Mouse (Mus musculus) MEL (cell line): Measurements from ENCODE around the gene Cdc5l. TPM values are rescaled to one million over a fixed set of nuclear protein-coding genes. Genes with fewer than 3 reads are reported as not detected.

ENCODE experiments used
- DNase-seq: peaks from one replicate; pipeline ENCODE4 v3.0.0; 2011; ENCODE audit warnings: low read depth, low spot score
- H3K27ac ChIP-seq: 2 replicates; pipeline ENCODE4 v1.5.1; 2012; ENCODE audit warnings: low read depth, mild to moderate bottlenecking, control low read depth, low read length, moderate library complexity; ENCODE audit not compliant: control insufficient read depth
- H3K27me3 ChIP-seq, 2 experiments: fragments of 150-350 bp in 1 of 2; sonication (generic) in 1 of 2; 2 replicates each; pipeline ENCODE4 v1.6.1; 2012; ENCODE audit warnings: low read length in 2 of 2, mild to moderate bottlenecking in 2 of 2, improper control_type of control experiment in 1 of 2, moderate library complexity in 1 of 2; ENCODE audit not compliant: insufficient read depth in 2 of 2, control insufficient read depth in 1 of 2
- H3K36me3 ChIP-seq, 2 experiments: 2 replicates each; pipeline ENCODE4 v1.6.1; 2012 to 2014; ENCODE audit warnings: low read length in 2 of 2, improper control_type of control experiment in 1 of 2, inconsistent platforms in 1 of 2, mild to moderate bottlenecking in 1 of 2; ENCODE audit not compliant: insufficient read depth in 2 of 2, control insufficient read depth in 1 of 2
- H3K4me1 ChIP-seq, 2 experiments: fragments of 150-350 bp in 1 of 2; sonication (generic) in 1 of 2; 2 replicates each; pipeline ENCODE4 v1.6.1; 2012; ENCODE audit warnings: low read length in 2 of 2, improper control_type of control experiment in 1 of 2, mild to moderate bottlenecking in 1 of 2; ENCODE audit not compliant: insufficient read depth in 2 of 2, control insufficient read depth in 1 of 2
- H3K4me3 ChIP-seq, 2 experiments: fragments of 150-350 bp in 1 of 2; sonication (generic) in 1 of 2; 2 replicates each; pipeline ENCODE4 v1.5.1; 2012; ENCODE audit warnings: low read depth in 2 of 2, low read length in 2 of 2, mild to moderate bottlenecking in 2 of 2, moderate library complexity in 2 of 2, control low read depth in 1 of 2, improper control_type of control experiment in 1 of 2; ENCODE audit not compliant: control insufficient read depth in 1 of 2, insufficient read depth in 1 of 2
- H3K79me2 ChIP-seq: 2 replicates; pipeline ENCODE4 v1.6.1; 2012; ENCODE audit warnings: mild to moderate bottlenecking, low read length, moderate library complexity; ENCODE audit not compliant: control insufficient read depth, poor library complexity, insufficient read depth
- H3K9ac ChIP-seq: 2 replicates; pipeline ENCODE4 v1.6.1; 2012; ENCODE audit warnings: low read depth, mild to moderate bottlenecking, control low read depth, low read length, moderate library complexity; ENCODE audit not compliant: control insufficient read depth, poor library complexity, severe bottlenecking
- H3K9me3 ChIP-seq: fragments of 150-350 bp; sonication (generic); replicated peaks from 2 replicates; pipeline ENCODE4 v1.6.1; 2012; ENCODE audit warnings: mild to moderate bottlenecking, low read length, improper control_type of control experiment, moderate library complexity; ENCODE audit not compliant: insufficient read depth
- BHLHE40 ChIP-seq: IDR thresholded peaks from 2 replicates; pipeline ENCODE4 v1.6.1; 2012; ENCODE audit warnings: low read depth, mild to moderate bottlenecking, inconsistent platforms, low read length, improper control_type of control experiment, borderline replicate concordance
- CHD1 ChIP-seq: IDR thresholded peaks from 2 replicates; pipeline ENCODE4 v1.6.1; 2012; ENCODE audit warnings: low read depth, mild to moderate bottlenecking, inconsistent platforms, low read length, improper control_type of control experiment
- ELF1 ChIP-seq: IDR thresholded peaks from 2 replicates; pipeline ENCODE4 v1.6.1; 2014; ENCODE audit warnings: low read depth, mild to moderate bottlenecking, inconsistent platforms, low read length, improper control_type of control experiment, moderate library complexity
- ETS1 ChIP-seq: IDR thresholded peaks from 2 replicates; pipeline ENCODE4 v1.6.1; 2012; ENCODE audit warnings: low read depth, mild to moderate bottlenecking, inconsistent platforms, low read length, improper control_type of control experiment, moderate library complexity
- GATA1 ChIP-seq: IDR thresholded peaks from 2 replicates; pipeline ENCODE4 v1.6.1; 2011; ENCODE audit warnings: low read depth, low read length, improper control_type of control experiment
- JUND ChIP-seq: IDR thresholded peaks from 2 replicates; pipeline ENCODE4 v1.6.1; 2011; ENCODE audit warnings: low read depth, mild to moderate bottlenecking, improper control_type of control experiment, low read length
- KAT2A ChIP-seq: conservative IDR thresholded peaks from 2 replicates; pipeline ENCODE4 v1.6.1; 2012; ENCODE audit warnings: low read depth, low read length, improper control_type of control experiment, inconsistent platforms
- MAZ ChIP-seq: IDR thresholded peaks from 2 replicates; pipeline ENCODE4 v1.6.1; 2012; ENCODE audit warnings: low read depth, mild to moderate bottlenecking, inconsistent platforms, low read length, improper control_type of control experiment
- MEF2A ChIP-seq: IDR thresholded peaks from 2 replicates; pipeline ENCODE4 v1.6.1; 2014; ENCODE audit warnings: low read depth, mild to moderate bottlenecking, inconsistent platforms, low read length, improper control_type of control experiment; ENCODE audit not compliant: poor library complexity, insufficient replicate concordance, severe bottlenecking; ENCODE audit errors: extremely low read depth
- MXI1 ChIP-seq: IDR thresholded peaks from 2 replicates; pipeline ENCODE4 v1.6.1; 2011; ENCODE audit warnings: mild to moderate bottlenecking, low read depth, low read length, improper control_type of control experiment
- MYB ChIP-seq: IDR thresholded peaks from 2 replicates; pipeline ENCODE4 v1.6.1; 2011; ENCODE audit warnings: mild to moderate bottlenecking, low read depth, low read length, improper control_type of control experiment
- MYC ChIP-seq: IDR thresholded peaks from 2 replicates; pipeline ENCODE4 v1.6.1; 2011; ENCODE audit warnings: low read depth, mild to moderate bottlenecking, low read length, improper control_type of control experiment, moderate library complexity
- NELFE ChIP-seq: IDR thresholded peaks from 2 replicates; pipeline ENCODE4 v1.6.1; 2011; ENCODE audit warnings: low read depth, low read length, improper control_type of control experiment
- NRF1 ChIP-seq: IDR thresholded peaks from 2 replicates; pipeline ENCODE4 v1.6.1; 2014; ENCODE audit warnings: low read depth, mild to moderate bottlenecking, inconsistent platforms, low read length, improper control_type of control experiment, moderate library complexity; ENCODE audit not compliant: poor library complexity, insufficient read depth, severe bottlenecking
- POLR2A ChIP-seq, 2 experiments: IDR thresholded peaks; 2 replicates each; pipeline ENCODE4 v1.6.1; 2011 to 2012; ENCODE audit warnings: low read length in 2 of 2, mild to moderate bottlenecking in 2 of 2, control low read depth in 1 of 2, improper control_type of control experiment in 1 of 2, low read depth in 1 of 2, moderate library complexity in 1 of 2; ENCODE audit not compliant: control insufficient read depth in 1 of 2, insufficient read depth in 1 of 2, poor library complexity in 1 of 2
- RCOR1 ChIP-seq: IDR thresholded peaks from 2 replicates; pipeline ENCODE4 v1.6.1; 2012; ENCODE audit warnings: low read depth, mild to moderate bottlenecking, inconsistent platforms, low read length, improper control_type of control experiment
- SIN3A ChIP-seq: IDR thresholded peaks from 2 replicates; pipeline ENCODE4 v1.6.1; 2012; ENCODE audit warnings: low read length, improper control_type of control experiment, inconsistent platforms
- SMC3 ChIP-seq: IDR thresholded peaks from 2 replicates; pipeline ENCODE4 v1.6.1; 2011; ENCODE audit warnings: low read depth, low read length, improper control_type of control experiment
- TBP ChIP-seq: IDR thresholded peaks from 2 replicates; pipeline ENCODE4 v1.8.0; 2011; ENCODE audit warnings: low read depth, low read length, improper control_type of control experiment
- TCF12 ChIP-seq: IDR thresholded peaks from 2 replicates; pipeline ENCODE4 v1.6.1; 2014; ENCODE audit warnings: low read depth, mild to moderate bottlenecking, inconsistent platforms, low read length, improper control_type of control experiment, moderate library complexity
- UBTF ChIP-seq: IDR thresholded peaks from 2 replicates; pipeline ENCODE4 v1.6.1; 2012; ENCODE audit warnings: low read depth, mild to moderate bottlenecking, inconsistent platforms, low read length, improper control_type of control experiment, moderate library complexity, borderline replicate concordance; ENCODE audit not compliant: insufficient read depth
- USF1 ChIP-seq: IDR thresholded peaks from 2 replicates; pipeline ENCODE4 v1.6.1; 2014; ENCODE audit warnings: low read depth, mild to moderate bottlenecking, inconsistent platforms, low read length, improper control_type of control experiment, moderate library complexity
- USF2 ChIP-seq, 2 experiments: IDR thresholded peaks; 2 replicates each; pipeline ENCODE4 v1.6.1; 2011 to 2012; ENCODE audit warnings: improper control_type of control experiment in 2 of 2, low read length in 2 of 2, borderline replicate concordance in 1 of 2, inconsistent platforms in 1 of 2, low read depth in 1 of 2, mild to moderate bottlenecking in 1 of 2; ENCODE audit not compliant: insufficient read depth in 1 of 2
- ZC3H11A ChIP-seq: IDR thresholded peaks from 2 replicates; pipeline ENCODE4 v1.6.1; 2012; ENCODE audit warnings: low read depth, mild to moderate bottlenecking, inconsistent platforms, low read length, improper control_type of control experiment
- ZNF384 ChIP-seq: IDR thresholded peaks from 2 replicates; pipeline ENCODE4 v1.6.1; 2012; ENCODE audit warnings: low read depth, mild to moderate bottlenecking, inconsistent platforms, low read length, improper control_type of control experiment
- polyA plus RNA-seq, 2 experiments: library from polyadenylated mRNA; stranded (reverse) in 1 of 2; unstranded in 1 of 2; fragments of >175 nt in 1 of 2; fragments of >200 nt in 1 of 2; gene quantifications; 2 replicates each; pipeline versions ENCODE4 v1.2.1 to v1.2.4; 2012; ENCODE audit warnings: low replicate concordance in 2 of 2, low read depth in 1 of 2; ENCODE audit not compliant: insufficient read length in 2 of 2, insufficient read depth in 1 of 2, missing spikeins in 1 of 2
- total RNA-seq: library from RNA; depleted of rRNA; stranded (reverse); fragments of 300-350 nt; gene quantifications from 2 replicates; pipeline ENCODE4 v1.2.3, GENCODE M21; 2012

Gene Cdc5l
- total and polyA plus RNA-seq, 3 experiments = 69.9 to 89.0 TPM; not detected in 1

GRCm38 (mm10) chr17:45454794-45455193 lies 21.3 kb upstream of the Cdc5l start:
- H3K27me3 ChIP-seq = no peaks in the 10 kb centered on the region
- no peaks in the 10 kb centered on the region for H3K9me3 ChIP-seq
- peaks cover 3 to 7% of the 10 kb centered on the region in 2 experiments for H3K4me1 ChIP-seq
- H3K9ac ChIP-seq = no peak overlapping the region
- no peak for DNase-seq
- no peak for TF ChIP-seq USF1
- no peak for TF ChIP-seq UBTF
- H3K4me3 ChIP-seq = no peak overlapping the region
- no peaks in the 10 kb centered on the region for H3K79me2 ChIP-seq
- no peak overlapping the region for H3K27ac ChIP-seq
- H3K36me3 ChIP-seq = peaks cover 0 to 12% of the 10 kb centered on the region in 2 experiments; a peak in 2 of 4 replicates

- Histone ChIP-seq H3K4me3 (no peak overlapping the region), H3K36me3 (peaks cover 0 to 18% of the 10 kb centered on the region in 2 experiments; a peak in 2 of 4 replicates), H3K27me3 (no peaks in the 10 kb centered on the region), H3K9ac (no peak overlapping the region), H3K27ac (no peak overlapping the region), H3K4me1 (peaks cover 4 to 17% of the 10 kb centered on the region in 2 experiments), H3K9me3 (no peaks in the 10 kb centered on the region), H3K79me2 (no peaks in the 10 kb centered on the region)
- no peak for DNase-seq
- TF ChIP-seq NRF1 (no peak), BHLHE40 (no peak), TCF12 (no peak), KAT2A (no peak), ZC3H11A (no peak)
These were observed 18.7 kb upstream of the Cdc5l start for GRCm38 (mm10) chr17:45452271-45452670.

- H3K36me3 ChIP-seq = peaks cover 0 to 32% of the 10 kb centered on the region in 2 experiments; a peak in 2 of 4 replicates
- H3K4me1 ChIP-seq = peaks cover 19 to 27% of the 10 kb centered on the region in 2 experiments
- no peaks in the 10 kb centered on the region for H3K27me3 ChIP-seq
- H3K9ac ChIP-seq = peak overlapping the region; percentile 64
- DNase-seq = peak; percentile 95
- peak overlapping the region in 1 of 2 experiments; percentile 21; a peak in 1 of 4 replicates for H3K4me3 ChIP-seq
- H3K27ac ChIP-seq = peak overlapping the region; percentile 83
- H3K79me2 ChIP-seq = no peaks in the 10 kb centered on the region
- H3K9me3 ChIP-seq = no peaks in the 10 kb centered on the region
- TF ChIP-seq RCOR1 = peak; percentile 58; the same call in 1 of the 2 replicates
- no peak for TF ChIP-seq MAZ
- peak; percentile 84 for TF ChIP-seq ETS1
- peak; percentile 40; the same call in 1 of the 2 replicates for TF ChIP-seq NELFE
- no peak for TF ChIP-seq JUND
- no peak for TF ChIP-seq MXI1
- TF ChIP-seq MEF2A = no peak
- no peak for TF ChIP-seq ZC3H11A
- no peak for TF ChIP-seq SMC3
- peak; percentile 60 for TF ChIP-seq TBP
- no peak for TF ChIP-seq UBTF
- no peak for TF ChIP-seq MYC
- no peak for TF ChIP-seq KAT2A
- TF ChIP-seq MYB = no peak; the same call in 1 of the 2 replicates
- TF ChIP-seq ZNF384 = no peak
- peak; percentile 67 for TF ChIP-seq GATA1
- TF ChIP-seq ELF1 = peak; percentile 71; the same call in 1 of the 2 replicates
- TF ChIP-seq NRF1 = no peak
- TF ChIP-seq USF2 (IDR thresholded peaks at IDR 0.05; ENCODE audit: borderline replicate concordance in 1 of 2, insufficient read depth in 1 of 2, low read depth in 1 of 2, low read length in 2 of 2) = no peak
- TF ChIP-seq CHD1 = no peak
- peak; percentile 83 for TF ChIP-seq SIN3A
- peak in 1 of 2 experiments; percentile 57; a peak in 2 of 4 replicates for TF ChIP-seq POLR2A (IDR thresholded peaks at IDR 0.05; ENCODE audit: control insufficient read depth in 1 of 2, insufficient read depth in 1 of 2, low read depth in 1 of 2, low read length in 2 of 2, poor library complexity in 1 of 2)
These were observed 16.6 kb upstream of the Cdc5l start for GRCm38 (mm10) chr17:45450153-45450552.
